Mouse (Mus musculus) MEL (cell line): Measurements from ENCODE around the gene Noxa1.

Source experiments
- EP300 ChIP-seq, 2 experiments: IDR thresholded peaks; 2 replicates each; pipeline ENCODE4 v1.6.1; 2011; ENCODE audit warnings: improper control_type of control experiment in 2 of 2, low read length in 2 of 2, low read depth in 1 of 2, mild to moderate bottlenecking in 1 of 2
- MXI1 ChIP-seq: IDR thresholded peaks from 2 replicates; pipeline ENCODE4 v1.6.1; 2011; ENCODE audit warnings: mild to moderate bottlenecking, low read depth, low read length, improper control_type of control experiment

- TF ChIP-seq MXI1: no peak
- TF ChIP-seq EP300 (IDR thresholded peaks at IDR 0.05; ENCODE audit: low read depth in 1 of 2, low read length in 2 of 2): no peak
Measured at GRCm38 (mm10) chr2:25083697-25084096, 11.3 kb downstream of the Noxa1 start.
